Mouse (Mus musculus): ENCODE measurements at regions not wholly inside any gene's neighbourhood (a gene's known extent, or its start where the extent isn't known, plus 50 kb on each side); places are given as distances from the start of the nearest gene placed in this dataset.

DNA sequence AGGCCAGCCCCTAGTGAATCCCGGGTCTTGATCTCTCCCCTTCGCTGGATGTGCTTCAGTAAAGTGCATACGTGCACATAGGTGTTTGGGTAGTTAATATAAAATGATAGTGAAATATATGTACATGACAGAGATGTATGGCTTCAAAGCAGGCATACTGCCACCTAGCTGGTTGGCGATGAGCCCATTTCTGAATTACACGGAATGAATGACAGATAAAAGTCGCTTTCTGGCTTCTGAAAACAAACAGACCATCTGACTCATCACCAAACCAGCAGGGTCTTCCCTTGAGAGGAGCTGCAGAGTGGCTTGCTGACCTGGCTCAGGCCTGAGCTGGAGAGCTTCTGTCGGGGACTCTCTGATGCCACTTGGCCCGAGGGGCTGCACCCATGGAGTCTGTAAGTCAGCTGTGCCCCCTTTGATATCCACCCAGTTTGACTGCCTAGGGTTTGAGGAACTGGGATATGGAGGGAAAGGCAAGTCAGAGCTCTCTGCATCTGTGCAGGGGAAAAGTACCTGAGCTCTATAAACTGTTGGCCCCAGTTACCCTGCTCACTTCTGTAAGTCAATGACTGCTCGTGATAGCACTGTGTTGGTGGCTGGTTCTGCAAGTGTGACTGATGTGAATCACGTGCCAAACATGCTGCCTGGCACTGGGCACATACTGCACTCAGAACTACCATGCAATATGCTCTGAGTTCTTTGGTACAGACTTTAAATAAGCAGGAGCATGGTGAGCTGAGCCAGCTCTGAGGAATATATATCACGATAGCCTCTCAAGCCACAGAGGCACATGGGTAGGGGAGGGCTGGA is 240.8 kb downstream of the Cxcl12 start:
- DNase-seq (ENCODE audit: extremely low read depth), result no peak
- no peaks in the 10 kb centered on the region for H3K4me1 ChIP-seq (ENCODE audit: control insufficient read depth in 1 of 2, insufficient read depth in 2 of 2)
- dilution Hi-C loops (cut with MboI; ENCODE audit: extremely low pct_ligation_motif_present, extremely low pct_unique_long_range_greater_than_20kb, low sequenced_read_pairs), result no loop called here

GRCm38 (mm10) chr6:117414926-117415325 is 246.6 kb downstream of the Cxcl12 start:
- Histone ChIP-seq H3K4me3 (replicated peaks in 1 of 3; ENCODE audit: low read depth in 2 of 3, low read length in 2 of 3, poor library complexity in 1 of 3) (no peak overlapping the region), H3K9ac (ENCODE audit: insufficient read depth, low read depth) (no peak overlapping the region), H3K4me2 (ENCODE audit: insufficient read depth, low read depth, poor library complexity, severe bottlenecking) (no peak overlapping the region), H3K79me2 (replicated peaks; ENCODE audit: control insufficient read depth, extremely low read depth, insufficient read depth, poor library complexity, severe bottlenecking) (no peaks in the 10 kb centered on the region), H3K4me1 (ENCODE audit: control insufficient read depth in 1 of 2, insufficient read depth in 2 of 2) (no peaks in the 10 kb centered on the region), H3K36me3 (replicated peaks in 1 of 2; ENCODE audit: control insufficient read depth in 1 of 2, insufficient read depth in 1 of 2, low read length in 1 of 2) (no peaks in the 10 kb centered on the region), H3K27ac (ENCODE audit: insufficient read depth, low read depth) (no peak overlapping the region), H3K27me3 (replicated peaks) (peaks cover 55% of the 10 kb centered on the region), H3K9me3 (replicated peaks; ENCODE audit: low read length) (no peaks in the 10 kb centered on the region)
- in situ Hi-C loops (cut with MboI; ENCODE audit: low pct_ligation_motif_present, low pct_unique_long_range_greater_than_20kb, low sequenced_read_pairs), result no loop called here
- dilution Hi-C loops (cut with MboI; ENCODE audit: extremely low pct_ligation_motif_present, extremely low pct_unique_long_range_greater_than_20kb, low sequenced_read_pairs), result no loop called here
- DNase-seq (ENCODE audit: extremely low read depth), result no peak
- TF ChIP-seq MAFK (IDR thresholded peaks at IDR 0.05; ENCODE audit: insufficient replicate concordance, low read length) (no peak), NRF1 (IDR thresholded peaks at IDR 0.05; ENCODE audit: low read depth, low read length) (no peak), JUND (conservative IDR thresholded peaks at IDR 0.05; ENCODE audit: low read depth, low read length) (no peak), BHLHE40 (IDR thresholded peaks at IDR 0.05; ENCODE audit: low read depth, low read length) (no peak), JUN (IDR thresholded peaks at IDR 0.05; ENCODE audit: insufficient read depth, low read depth, low read length) (no peak), ZC3H11A (IDR thresholded peaks at IDR 0.05; ENCODE audit: low read depth, low read length) (no peak), POLR2AphosphoS2 (IDR thresholded peaks at IDR 0.05; ENCODE audit: low read depth, low read length) (no peak), ELF1 (IDR thresholded peaks at IDR 0.05; ENCODE audit: low read depth, low read length) (no peak), HCFC1 (IDR thresholded peaks at IDR 0.05; ENCODE audit: low read depth, low read length) (no peak)

More for the DNA sequence above, 240.8 kb downstream of the Cxcl12 start:
- Histone ChIP-seq H3K79me2 (replicated peaks; ENCODE audit: control insufficient read depth, extremely low read depth, insufficient read depth, poor library complexity, severe bottlenecking) (no peaks in the 10 kb centered on the region), H3K4me3 (replicated peaks in 1 of 3; ENCODE audit: low read depth in 2 of 3, low read length in 2 of 3, poor library complexity in 1 of 3) (no peak overlapping the region), H3K27me3 (replicated peaks) (peaks cover 55% of the 10 kb centered on the region), H3K4me2 (ENCODE audit: insufficient read depth, low read depth, poor library complexity, severe bottlenecking) (no peak overlapping the region), H3K36me3 (replicated peaks in 1 of 2; ENCODE audit: control insufficient read depth in 1 of 2, insufficient read depth in 1 of 2, low read length in 1 of 2) (no peaks in the 10 kb centered on the region), H3K9ac (ENCODE audit: insufficient read depth, low read depth) (no peak overlapping the region), H3K27ac (ENCODE audit: insufficient read depth, low read depth) (no peak overlapping the region), H3K9me3 (replicated peaks; ENCODE audit: low read length) (no peaks in the 10 kb centered on the region)
- TF ChIP-seq JUN (IDR thresholded peaks at IDR 0.05; ENCODE audit: insufficient read depth, low read depth, low read length) (no peak), MAX (IDR thresholded peaks at IDR 0.05; ENCODE audit: low read length) (no peak), RCOR1 (conservative IDR thresholded peaks at IDR 0.05; ENCODE audit: low read depth, low read length) (no peak), MXI1 (IDR thresholded peaks at IDR 0.05; ENCODE audit: low read depth, low read length) (no peak), KAT2A (IDR thresholded peaks at IDR 0.05; ENCODE audit: insufficient replicate concordance, low read length) (no peak), HCFC1 (IDR thresholded peaks at IDR 0.05; ENCODE audit: low read depth, low read length) (no peak)
- in situ Hi-C loops (cut with MboI; ENCODE audit: low pct_ligation_motif_present, low pct_unique_long_range_greater_than_20kb, low sequenced_read_pairs), result no loop called here
